Mouse (Mus musculus) neural tube, embryonic 13.5 days (tissue): Measurements from ENCODE around the gene Psph. TPM values are rescaled to one million over a fixed set of nuclear protein-coding genes. Genes with fewer than 3 reads are reported as not detected.
"Not testable (repeated sequence)": the region's sequence is repeated elsewhere in the genome, so short reads cannot be mapped to it uniquely, and the experiment has no call there.

Experiments used
- ATAC-seq: fragments of 200-750 bp; cut with Nextera tagmentation; 2 replicates; pipeline ENCODE4 v1.8.0; 2017; ENCODE audit warnings: low read depth, mild to moderate bottlenecking, moderate TSS enrichment, moderate library complexity
- H3K27ac ChIP-seq: fragments of 300-500 bp; sonication (generic); replicated peaks from 2 replicates; pipeline ENCODE4 v1.5.1; 2015; ENCODE audit warnings: moderate library complexity, mild to moderate bottlenecking, inconsistent platforms
- H3K27me3 ChIP-seq: fragments of 300-500 bp; sonication (generic); 2 replicates; pipeline ENCODE4 v1.6.1; 2015; ENCODE audit warnings: mild to moderate bottlenecking, inconsistent platforms
- H3K36me3 ChIP-seq: fragments of 300-500 bp; sonication (generic); 2 replicates; pipeline ENCODE4 v1.6.1; 2015; ENCODE audit warnings: mild to moderate bottlenecking, inconsistent platforms
- H3K4me1 ChIP-seq: fragments of 300-500 bp; sonication (generic); replicated peaks from 2 replicates; pipeline ENCODE4 v1.6.1; 2015; ENCODE audit warnings: inconsistent platforms
- H3K4me2 ChIP-seq: fragments of 300-500 bp; sonication (generic); 2 replicates; pipeline ENCODE4 v1.6.1; 2015; ENCODE audit warnings: inconsistent platforms, mild to moderate bottlenecking, moderate library complexity
- H3K4me3 ChIP-seq: fragments of 300-500 bp; sonication (generic); 2 replicates; pipeline ENCODE4 v1.5.1; 2015; ENCODE audit warnings: mild to moderate bottlenecking, inconsistent platforms
- H3K9ac ChIP-seq: fragments of 300-500 bp; sonication (generic); 2 replicates; pipeline ENCODE4 v1.6.1; 2015; ENCODE audit warnings: moderate library complexity, mild to moderate bottlenecking, inconsistent platforms
- H3K9me3 ChIP-seq: fragments of 300-500 bp; sonication (generic); 2 replicates; pipeline ENCODE4 v1.6.1; 2016; ENCODE audit warnings: inconsistent platforms
- WGBS: fragments of 180-500 bp; shearing (Covaris S2); methylation state at CpG from one replicate; pipeline ENCODE4 v1.1.7; 2015; 5-methylcytosine and 5-hydroxymethylcytosine counted together
- polyA plus RNA-seq: library from polyadenylated mRNA; unstranded; fragments of >200 nt; fragmentation: Nextera tagmentation; extraction: Ambion mirVana; gene quantifications from 2 replicates; pipeline ENCODE4 v1.2.1, GENCODE M21; 2015

Psph gene
- 30.9 and 35.2 TPM in 2 replicates for polyA plus RNA-seq

DNA sequence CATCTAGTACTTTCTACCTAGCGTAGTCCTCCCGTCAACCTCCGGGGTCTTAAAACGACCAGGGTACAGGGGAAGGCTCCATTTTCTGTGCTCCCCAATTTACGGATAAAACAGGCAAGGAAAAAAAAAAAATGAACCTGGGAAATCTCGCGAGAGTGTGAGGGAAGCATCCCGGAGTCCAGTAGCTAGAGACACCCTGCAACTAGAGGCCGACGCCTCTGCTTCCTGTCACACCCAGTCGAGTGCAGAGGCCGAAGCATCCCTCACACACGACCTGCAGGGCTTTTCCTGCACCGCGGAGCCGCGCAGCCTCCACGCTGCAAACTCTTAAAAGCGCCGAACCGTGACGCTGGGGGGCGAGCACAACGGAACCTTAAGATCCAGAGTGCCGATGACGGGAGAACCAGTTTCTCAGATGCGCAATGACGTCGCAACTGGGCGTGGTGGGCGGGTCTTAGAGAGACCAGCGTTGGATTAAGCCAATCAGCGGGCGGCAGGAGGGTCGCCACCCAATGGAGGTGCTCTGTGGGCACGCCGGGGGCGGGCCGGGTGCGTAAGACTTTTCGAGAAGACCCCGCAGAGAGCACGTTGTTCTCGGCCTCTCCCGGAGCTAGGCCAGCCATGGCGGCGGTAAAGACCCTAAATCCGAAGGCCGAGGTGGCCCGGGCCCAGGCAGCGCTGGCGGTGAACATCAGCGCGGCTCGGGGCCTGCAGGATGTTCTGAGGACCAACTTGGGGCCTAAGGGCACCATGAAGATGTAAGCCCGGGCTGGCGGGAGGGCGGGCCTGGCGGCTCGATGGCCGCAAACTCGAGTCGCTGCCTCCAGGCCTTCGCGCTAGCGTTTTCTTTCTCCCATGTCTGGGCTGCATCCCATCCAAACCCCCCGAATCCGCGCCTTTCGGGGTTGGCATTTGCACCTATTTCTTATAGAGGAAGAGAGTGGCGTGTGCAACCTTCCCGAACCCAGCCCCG is at the start of gene Psph:
TSS of gene Psph (minus strand) at position 632 of the 973 bp plus-strand sequence.
- Histone ChIP-seq H3K27ac (peak within 1 kb of the TSS; percentile 98), H3K4me2 (peak within 1 kb of the TSS; percentile 93), H3K9ac (peak within 1 kb of the TSS; percentile 94), H3K4me1 (peaks cover 24% of the 10 kb centered on the region), H3K9me3 (no peaks in the 10 kb centered on the region), H3K27me3 (no peaks in the 10 kb centered on the region), H3K4me3 (peak within 1 kb of the TSS; percentile 96), H3K36me3 (peaks cover 34% of the 10 kb centered on the region)
- WGBS: under 1% methylated on average over 71 of the region's 73 CpGs
- peak; percentile 99 for ATAC-seq

DNA sequence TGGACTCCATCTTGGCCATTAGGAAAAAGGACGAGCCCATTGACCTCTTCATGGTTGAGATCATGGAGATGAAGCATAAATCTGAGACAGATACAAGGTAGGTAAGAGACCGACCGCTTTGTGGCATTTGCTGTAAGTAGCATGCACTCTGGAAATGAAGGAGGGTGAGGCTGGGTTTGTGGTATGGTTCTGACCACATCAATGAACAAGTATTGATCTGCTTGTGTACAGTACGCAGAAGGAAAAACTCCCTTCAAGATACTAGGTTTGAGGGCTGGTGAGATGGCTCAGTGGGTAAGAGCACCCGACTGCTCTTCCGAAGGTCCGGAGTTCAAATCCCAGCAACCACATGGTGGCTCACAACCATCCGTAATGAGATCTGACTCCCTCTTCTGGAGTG is 3.3 kb upstream of the Psph start:
- not testable (repeated sequence) for H3K27ac ChIP-seq, H3K4me2 ChIP-seq, H3K9me3 ChIP-seq, ATAC-seq, H3K9ac ChIP-seq, H3K27me3 ChIP-seq, H3K4me3 ChIP-seq
- WGBS: 92% methylated on average over 8 of the region's 8 CpGs
- peaks cover 24% of the 10 kb centered on the region for H3K4me1 ChIP-seq
- peaks cover 58% of the 10 kb centered on the region for H3K36me3 ChIP-seq

DNA sequence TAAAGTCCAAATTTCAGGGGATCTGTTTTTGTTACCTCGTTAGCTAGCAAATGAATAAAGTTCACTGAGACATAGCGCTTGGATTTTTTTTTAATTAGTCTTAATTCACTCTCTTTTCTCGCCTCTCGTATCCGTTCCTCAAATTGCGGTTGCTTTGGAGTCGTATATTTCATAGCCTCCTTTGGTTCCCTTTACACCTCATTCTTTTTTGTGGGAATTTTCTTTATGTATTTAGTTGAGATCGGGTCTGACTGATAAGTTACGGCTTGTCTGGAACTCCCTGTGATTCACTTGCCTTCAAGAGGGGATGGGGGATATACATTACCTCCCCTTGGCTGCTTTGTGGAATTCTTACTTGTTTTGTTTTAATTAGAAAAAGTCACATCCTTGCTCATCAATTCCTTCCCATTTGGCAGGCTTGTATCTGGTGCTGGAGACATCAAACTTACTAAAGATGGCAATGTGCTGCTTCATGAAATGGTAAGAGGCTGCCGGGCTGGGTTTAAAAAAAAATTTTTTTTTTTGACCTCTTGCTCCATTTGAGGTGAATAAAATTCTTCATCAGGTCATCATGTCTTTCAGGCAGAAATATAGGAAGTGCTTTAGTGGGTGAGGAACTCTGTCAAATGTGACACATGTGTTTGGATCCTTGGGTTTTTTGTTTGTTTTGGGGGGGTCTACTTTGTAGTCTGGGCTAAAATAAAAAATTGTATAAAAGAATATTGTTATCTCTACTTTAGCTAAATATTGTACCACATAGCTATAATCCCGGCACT is 757 bp upstream of the Psph start:
- Histone ChIP-seq H3K9ac (peak overlapping the region; percentile 94), H3K27me3 (no peaks in the 10 kb centered on the region), H3K4me3 (peak overlapping the region; percentile 96), H3K36me3 (peaks cover 43% of the 10 kb centered on the region), H3K4me2 (peak overlapping the region; percentile 93), H3K27ac (peak overlapping the region; percentile 98), H3K4me1 (peaks cover 24% of the 10 kb centered on the region), H3K9me3 (no peaks in the 10 kb centered on the region)
- WGBS: 15% methylated on average over 11 of the region's 11 CpGs
- no peak for ATAC-seq

DNA sequence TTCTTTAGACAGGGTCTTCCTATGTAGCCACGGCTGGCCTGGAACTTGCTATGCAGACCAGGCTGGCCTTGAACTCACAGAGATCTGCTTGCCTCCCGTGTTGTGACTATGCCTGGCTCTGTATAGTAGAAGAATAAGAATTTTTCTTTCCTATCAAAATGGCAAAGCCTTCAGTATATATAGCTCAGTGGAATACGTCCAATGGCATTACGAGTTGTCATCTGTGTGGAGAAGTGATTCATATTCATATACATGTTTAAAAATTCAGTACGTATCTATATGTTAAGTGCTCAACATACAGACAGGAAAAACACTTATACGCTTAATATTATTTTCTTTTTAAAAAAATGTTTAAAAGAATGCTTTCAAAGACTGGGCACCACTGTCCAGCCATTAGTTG is 1.1 kb downstream of the Psph start:
- Histone ChIP-seq H3K9me3 (no peaks in the 10 kb centered on the region), H3K4me2 (peak overlapping the region; percentile 93), H3K9ac (peak overlapping the region; percentile 94), H3K27ac (peak overlapping the region; percentile 98), H3K4me1 (peaks cover 24% of the 10 kb centered on the region), H3K27me3 (no peaks in the 10 kb centered on the region), H3K36me3 (peaks cover 25% of the 10 kb centered on the region), H3K4me3 (peak overlapping the region; percentile 96)
- WGBS: 78% methylated on average over 6 of the region's 6 CpGs
- ATAC-seq: no peak

DNA sequence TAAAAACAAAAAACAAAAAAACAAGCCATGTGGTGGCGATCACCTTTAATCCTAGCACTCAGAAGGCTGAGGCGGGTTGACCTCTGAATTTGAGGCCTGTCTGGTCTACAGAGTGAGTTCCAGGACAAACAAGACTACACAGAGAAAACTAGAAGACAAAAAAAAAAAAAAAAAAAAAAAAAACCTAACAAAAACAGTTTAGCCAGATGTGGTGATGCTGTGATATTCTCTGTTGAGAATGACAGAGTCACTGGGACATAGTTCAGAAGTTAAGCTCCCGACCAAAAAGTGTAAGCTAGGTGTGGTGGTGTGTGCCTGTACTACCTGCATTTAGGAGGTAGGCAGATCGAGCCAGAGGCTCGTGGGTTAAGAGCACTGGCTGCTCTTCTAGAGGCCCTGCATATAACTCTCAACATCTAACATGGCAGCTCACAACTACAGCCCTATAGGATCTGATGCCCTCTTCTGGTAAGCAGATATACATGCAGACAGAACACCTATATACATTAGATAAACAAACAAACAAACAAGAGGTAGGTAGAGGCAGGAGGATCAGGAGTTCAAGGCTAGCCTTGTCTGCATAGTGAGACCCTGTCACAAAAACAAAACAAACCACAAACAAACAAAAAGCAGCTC is 1.9 kb downstream of the Psph start:
- H3K4me2 ChIP-seq: no peak overlapping the region
- no peaks in the 10 kb centered on the region for H3K27me3 ChIP-seq
- 88% methylated on average over 5 of the region's 5 CpGs for WGBS
- ATAC-seq: no peak
- H3K4me1 ChIP-seq: peaks cover 24% of the 10 kb centered on the region
- H3K9me3 ChIP-seq: no peaks in the 10 kb centered on the region
- H3K4me3 ChIP-seq: no peak overlapping the region
- peaks cover 19% of the 10 kb centered on the region for H3K36me3 ChIP-seq
- H3K27ac ChIP-seq: no peak overlapping the region
- H3K9ac ChIP-seq: no peak overlapping the region

DNA sequence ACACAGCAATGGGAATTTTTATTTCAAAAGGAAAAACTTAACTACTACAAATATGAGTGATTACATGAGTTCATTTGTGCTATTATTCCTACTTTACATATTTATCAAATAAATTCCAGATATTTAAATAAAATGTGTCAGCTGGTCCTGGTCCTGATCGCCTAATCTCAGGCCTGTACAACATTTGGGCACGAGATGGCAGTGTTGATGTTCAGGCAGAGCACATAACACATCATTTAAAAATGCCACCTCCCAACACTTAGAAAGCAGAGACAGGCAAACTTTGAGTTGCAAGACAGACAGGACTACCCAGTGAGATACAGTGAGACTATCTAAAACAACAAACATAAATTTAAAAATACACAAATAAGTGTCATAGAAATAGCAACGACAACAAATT is 5.0 kb downstream of the Psph start:
- Histone ChIP-seq H3K4me2 (no peak overlapping the region), H3K4me1 (peaks cover 18% of the 10 kb centered on the region), H3K9me3 (no peaks in the 10 kb centered on the region), H3K9ac (no peak overlapping the region), H3K36me3 (no peaks in the 10 kb centered on the region), H3K27me3 (no peaks in the 10 kb centered on the region), H3K4me3 (no peak overlapping the region), H3K27ac (no peak overlapping the region)
- 63% methylated on average over 3 of the region's 3 CpGs for WGBS
- ATAC-seq: no peak

DNA sequence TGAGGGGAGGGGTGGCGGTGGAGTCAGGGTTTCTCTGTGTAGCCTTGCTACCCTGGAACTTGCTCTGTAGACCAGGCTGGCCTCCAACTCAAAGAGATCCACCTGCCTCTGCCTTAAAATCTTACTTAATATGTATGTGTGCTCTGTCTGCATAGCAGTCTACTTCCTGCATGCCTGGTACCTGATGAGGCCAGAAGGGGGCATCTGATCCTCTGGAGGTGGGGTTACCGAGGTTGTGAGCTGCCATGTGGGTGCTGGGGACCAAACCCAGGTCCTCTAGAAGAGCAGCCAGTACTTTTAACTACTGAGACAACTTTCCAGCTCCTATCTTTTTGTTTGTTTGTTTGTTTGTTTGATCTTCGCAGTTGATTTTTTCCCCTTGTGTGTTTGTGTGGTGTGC is 7.1 kb downstream of the Psph start:
- H3K9ac ChIP-seq: no peak overlapping the region
- no peak overlapping the region for H3K4me3 ChIP-seq
- no peak overlapping the region for H3K4me2 ChIP-seq
- H3K36me3 ChIP-seq: 0 out of 2 replicates have a peak, but pooled peaks cover 3% of the 10 kb centered on the region
- no peaks in the 10 kb centered on the region for H3K9me3 ChIP-seq
- peaks cover 11% of the 10 kb centered on the region for H3K4me1 ChIP-seq
- ATAC-seq: no peak
- 93% methylated on average over 3 of the region's 3 CpGs for WGBS
- no peak overlapping the region for H3K27ac ChIP-seq
- no peaks in the 10 kb centered on the region for H3K27me3 ChIP-seq

DNA sequence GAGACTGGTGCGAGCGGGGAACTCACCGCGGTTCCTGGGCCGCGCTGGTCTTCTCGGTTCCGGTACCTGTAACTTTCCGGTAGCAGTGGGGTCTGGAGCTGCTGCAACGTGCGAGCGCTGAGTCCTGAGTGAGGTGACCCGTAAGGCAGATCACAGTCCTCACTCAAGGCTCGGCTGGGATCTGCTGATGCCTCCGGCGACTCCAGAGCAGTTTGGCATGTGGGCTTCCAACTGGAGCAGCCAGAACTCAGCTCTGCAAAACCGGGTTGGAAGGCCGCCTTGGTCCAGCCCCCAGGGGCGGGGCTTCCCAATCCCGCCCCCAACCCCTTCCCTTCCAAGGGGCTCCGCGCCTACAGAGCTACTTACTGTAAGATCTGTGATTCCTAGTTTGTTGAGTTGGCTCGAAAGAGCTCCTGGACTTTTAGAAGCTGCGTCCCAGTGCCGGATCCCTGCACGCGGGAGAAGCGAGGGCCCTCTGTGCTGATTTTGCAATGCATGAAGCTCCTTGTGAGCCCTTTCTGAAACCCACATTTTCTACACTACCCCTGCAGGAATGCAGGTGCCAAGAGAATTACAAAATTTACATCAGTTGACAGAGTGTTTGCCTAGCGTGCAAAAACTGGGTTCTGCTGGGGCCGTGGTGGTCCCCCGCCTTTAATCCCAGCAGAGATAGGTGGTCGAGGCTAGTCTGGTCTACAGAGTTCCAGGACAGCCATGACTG is 8.1 kb downstream of the Psph start:
- WGBS: 2% methylated on average over 32 of the region's 32 CpGs
- H3K36me3 ChIP-seq: 0 out of 2 replicates have a peak, but pooled peaks cover 3% of the 10 kb centered on the region
- peak overlapping the region; percentile 84 for H3K4me2 ChIP-seq
- H3K9me3 ChIP-seq: no peaks in the 10 kb centered on the region
- no peaks in the 10 kb centered on the region for H3K27me3 ChIP-seq
- H3K9ac ChIP-seq: peak overlapping the region; percentile 77
- H3K4me1 ChIP-seq: peaks cover 11% of the 10 kb centered on the region
- H3K27ac ChIP-seq: no peak overlapping the region
- H3K4me3 ChIP-seq: peak overlapping the region; percentile 52
- peak; percentile 91 for ATAC-seq

DNA sequence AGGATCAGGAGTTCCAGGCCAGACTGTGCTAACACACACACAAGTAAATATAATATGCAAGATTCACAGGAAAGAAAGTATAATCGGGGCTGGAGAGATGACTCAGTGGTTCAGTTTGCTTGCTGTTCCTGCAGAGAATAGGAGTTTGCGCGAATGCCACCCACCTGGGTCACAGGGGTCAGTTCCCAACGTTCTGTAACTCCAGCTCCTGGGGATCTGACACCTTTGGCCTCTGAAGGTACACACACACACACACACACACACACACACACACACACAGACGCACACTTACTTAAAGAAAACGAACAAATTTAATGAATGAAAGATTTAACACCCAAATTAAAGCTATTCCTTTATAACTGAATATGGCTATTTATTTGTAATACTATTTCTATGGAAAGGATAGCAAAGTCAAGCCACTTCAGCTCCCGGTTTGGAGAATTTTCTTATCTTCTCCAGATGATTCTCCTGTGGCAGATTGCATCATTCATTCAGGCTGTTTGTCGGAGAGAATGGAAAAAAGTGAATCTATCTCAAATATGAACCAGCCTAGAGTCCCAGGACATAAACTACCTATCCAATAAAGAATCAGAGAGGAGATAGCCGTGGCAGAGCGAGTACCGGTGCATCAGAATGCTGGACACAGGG is 8.8 kb downstream of the Psph start:
- Histone ChIP-seq H3K36me3 (0 out of 2 replicates have a peak, but pooled peaks cover 3% of the 10 kb centered on the region), H3K4me3 (peak overlapping the region; percentile 52), H3K4me2 (peak overlapping the region; percentile 84), H3K27ac (no peak overlapping the region), H3K9me3 (no peaks in the 10 kb centered on the region), H3K4me1 (peaks cover 11% of the 10 kb centered on the region), H3K27me3 (no peaks in the 10 kb centered on the region), H3K9ac (peak overlapping the region; percentile 77)
- no peak for ATAC-seq
- WGBS: 46% methylated on average over 11 of the region's 11 CpGs

DNA sequence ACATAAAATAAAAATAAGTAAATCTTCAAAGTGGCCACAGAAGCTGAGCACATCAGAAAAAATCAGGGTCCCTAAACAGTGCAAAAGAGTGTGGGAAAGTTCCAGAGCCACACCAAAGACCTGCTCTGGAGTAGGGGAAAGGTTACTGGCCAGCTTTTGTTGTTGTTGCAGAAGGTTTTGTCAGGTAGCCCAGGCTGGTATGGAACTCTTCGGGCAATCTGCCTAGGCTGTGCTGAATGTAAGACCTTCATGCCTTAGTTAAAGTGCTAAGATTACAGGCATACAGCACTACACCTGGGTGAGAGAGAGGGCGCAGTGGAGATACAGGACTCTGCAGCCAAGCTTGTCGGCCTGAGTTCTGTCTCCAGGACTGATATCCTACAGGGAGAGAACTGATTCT is 12.6 kb downstream of the Psph start:
- Histone ChIP-seq H3K9me3 (no peaks in the 10 kb centered on the region), H3K27me3 (no peaks in the 10 kb centered on the region), H3K4me1 (peaks cover 11% of the 10 kb centered on the region), H3K27ac (no peak overlapping the region), H3K4me3 (no peak overlapping the region), H3K36me3 (peaks cover 9% of the 10 kb centered on the region), H3K9ac (no peak overlapping the region), H3K4me2 (no peak overlapping the region)
- WGBS: 85% methylated on average over 3 of the region's 3 CpGs
- ATAC-seq: no peak

DNA sequence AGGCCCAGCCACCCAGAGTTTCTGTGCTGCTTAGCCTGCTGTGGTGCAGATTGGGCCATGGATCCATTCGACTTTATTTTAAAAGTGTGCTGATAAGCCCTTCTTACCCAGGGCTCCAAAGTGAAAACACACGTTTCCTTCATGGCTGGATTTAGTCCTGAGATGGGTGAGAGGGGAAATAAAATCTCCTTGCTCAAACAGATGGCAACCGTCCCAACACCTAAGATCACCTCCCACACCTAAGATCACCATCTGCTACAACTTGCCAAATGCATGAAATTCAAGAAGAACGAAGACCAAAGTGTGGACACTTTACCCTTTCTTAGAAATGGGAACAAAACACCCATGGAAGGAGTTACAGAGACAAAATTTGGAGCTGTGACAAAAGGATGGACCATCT is 13.9 kb downstream of the Psph start:
- not testable (repeated sequence) for H3K4me1 ChIP-seq, H3K9me3 ChIP-seq, H3K4me3 ChIP-seq, H3K27me3 ChIP-seq, H3K9ac ChIP-seq, H3K4me2 ChIP-seq, ATAC-seq, H3K27ac ChIP-seq
- H3K36me3 ChIP-seq: peaks cover 18% of the 10 kb centered on the region
- 95% methylated on average over 4 of the region's 4 CpGs for WGBS
